Mouse (Mus musculus) ES-E14 (cell line): ENCODE measurements at regions not wholly inside any gene's neighbourhood (a gene's known extent, or its start where the extent isn't known, plus 50 kb on each side); places are given as distances from the start of the nearest gene placed in this dataset.

Source experiments
- DNase-seq: peaks from one replicate; pipeline ENCODE4 v3.0.0-alpha.2; 2013; ENCODE audit warnings: low read depth, low spot score
- H3K27ac ChIP-seq: 2 replicates; pipeline ENCODE4 v1.5.1; 2012; ENCODE audit warnings: low read depth, mild to moderate bottlenecking, low read length, moderate library complexity, mixed read lengths; ENCODE audit not compliant: poor library complexity, insufficient read depth, severe bottlenecking
- H3K36me3 ChIP-seq: 2 replicates; pipeline ENCODE4 v1.6.1; 2012; ENCODE audit warnings: mild to moderate bottlenecking, low read length, moderate library complexity, mixed read lengths; ENCODE audit not compliant: control insufficient read depth, poor library complexity, insufficient read depth, severe bottlenecking
- H3K4me1 ChIP-seq, 2 experiments: fragments of 150-350 bp in 1 of 2; sonication (generic) in 1 of 2; 2 replicates each; pipeline ENCODE4 v1.6.1; 2012; ENCODE audit warnings: low read length in 2 of 2, mild to moderate bottlenecking in 1 of 2, mixed read lengths in 1 of 2; ENCODE audit not compliant: control insufficient read depth in 2 of 2, insufficient read depth in 2 of 2, poor library complexity in 1 of 2
- H3K4me3 ChIP-seq, 2 experiments: fragments of 150-350 bp in 1 of 2; sonication (generic) in 1 of 2; 2 replicates each; pipeline ENCODE4 v1.5.1; 2012; ENCODE audit warnings: low read length in 2 of 2, low read depth in 1 of 2, mild to moderate bottlenecking in 1 of 2, mixed read lengths in 1 of 2; ENCODE audit not compliant: insufficient read depth in 1 of 2, poor library complexity in 1 of 2, severe bottlenecking in 1 of 2
- H3K9ac ChIP-seq: 2 replicates; pipeline ENCODE4 v1.6.1; 2012; ENCODE audit warnings: low read depth, mild to moderate bottlenecking, low read length, mixed read lengths; ENCODE audit not compliant: poor library complexity, insufficient read depth, severe bottlenecking
- H3K9me3 ChIP-seq: fragments of 150-350 bp; sonication (generic); 2 replicates; pipeline ENCODE4 v1.6.1; 2012; ENCODE audit warnings: low read depth, mild to moderate bottlenecking, low read length; ENCODE audit not compliant: control insufficient read depth, insufficient read depth
- CHD2 ChIP-seq: IDR thresholded peaks from 2 replicates; pipeline ENCODE4 v1.6.1; 2014; ENCODE audit warnings: mild to moderate bottlenecking, low read depth, low read length, inconsistent platforms
- HCFC1 ChIP-seq: IDR thresholded peaks from 2 replicates; pipeline ENCODE4 v1.6.1; 2012; ENCODE audit warnings: low read length, inconsistent platforms, borderline replicate concordance; ENCODE audit not compliant: insufficient read depth
- MAFK ChIP-seq: IDR thresholded peaks from 2 replicates; pipeline ENCODE4 v1.6.1; 2014; ENCODE audit warnings: mild to moderate bottlenecking, low read depth, low read length, inconsistent platforms; ENCODE audit not compliant: insufficient read depth
- ZC3H11A ChIP-seq: IDR thresholded peaks from 2 replicates; pipeline ENCODE4 v1.6.1; 2012; ENCODE audit warnings: low read depth, mild to moderate bottlenecking, inconsistent platforms, low read length, borderline replicate concordance
- ZNF384 ChIP-seq: IDR thresholded peaks from 2 replicates; pipeline ENCODE4 v1.6.1; 2012; ENCODE audit warnings: low read depth, low read length, inconsistent platforms
- in situ Hi-C, 2 experiments: fragments of 600-800 bp; cut with MboI; formaldehyde crosslinking; loops; one replicate each; pipeline ENCODE4 v1.15.1; 2025; ENCODE audit warnings: low sequenced_read_pairs in 2 of 2, inconsistent platforms in 1 of 2; ENCODE audit not compliant: unreplicated experiment in 2 of 2

GRCm38 (mm10) chr3:100381363-100381762 is 107.8 kb downstream of the Tent5c start:
- TF ChIP-seq ZC3H11A, result no peak
- TF ChIP-seq CHD2, result no peak
- TF ChIP-seq HCFC1, result no peak
- no peak for TF ChIP-seq ZNF384
- TF ChIP-seq MAFK, result no peak
- H3K4me1 ChIP-seq, result no peaks in the 10 kb centered on the region
- no peak overlapping the region for H3K27ac ChIP-seq
- no peak overlapping the region for H3K4me3 ChIP-seq
- H3K36me3 ChIP-seq, result no peaks in the 10 kb centered on the region
- DNase-seq, result no peak
- H3K9me3 ChIP-seq, result no peaks in the 10 kb centered on the region
- no peak overlapping the region for H3K9ac ChIP-seq
- in situ Hi-C loops, result no loop called here

- H3K9me3 ChIP-seq, result no peaks in the 10 kb centered on the region
- no peak for DNase-seq
- in situ Hi-C loops, result no loop called here
- no peak overlapping the region for H3K4me3 ChIP-seq
- H3K9ac ChIP-seq, result no peak overlapping the region
- H3K36me3 ChIP-seq, result no peaks in the 10 kb centered on the region
- TF ChIP-seq MAFK, result no peak
- no peak for TF ChIP-seq CHD2
- no peak for TF ChIP-seq HCFC1
- no peak for TF ChIP-seq ZC3H11A
- TF ChIP-seq ZNF384, result no peak
- H3K4me1 ChIP-seq, result no peaks in the 10 kb centered on the region
- H3K27ac ChIP-seq, result no peak overlapping the region
These were observed 113.0 kb downstream of the Tent5c start for GRCm38 (mm10) chr3:100376162-100376561.

GRCm38 (mm10) chr3:100366884-100367840 is 122.0 kb downstream of the Tent5c start:
- in situ Hi-C loops, result no loop called here
- TF ChIP-seq MAFK (no peak), ZC3H11A (no peak), CHD2 (no peak), HCFC1 (no peak), ZNF384 (no peak)
- Histone ChIP-seq H3K9me3 (no peaks in the 10 kb centered on the region), H3K4me3 (no peak overlapping the region), H3K9ac (no peak overlapping the region), H3K36me3 (no peaks in the 10 kb centered on the region), H3K4me1 (no peaks in the 10 kb centered on the region), H3K27ac (no peak overlapping the region)
- DNase-seq, result no peak

- in situ Hi-C loops, result no loop called here
- Histone ChIP-seq H3K27ac (no peak overlapping the region), H3K4me1 (no peaks in the 10 kb centered on the region), H3K9me3 (no peaks in the 10 kb centered on the region), H3K4me3 (no peak overlapping the region), H3K36me3 (no peaks in the 10 kb centered on the region), H3K9ac (no peak overlapping the region)
- TF ChIP-seq HCFC1, result no peak
- no peak for TF ChIP-seq ZNF384
- no peak for TF ChIP-seq ZC3H11A
- no peak for TF ChIP-seq MAFK
- TF ChIP-seq CHD2, result no peak
- DNase-seq, result no peak
These were observed 122.7 kb downstream of the Tent5c start for GRCm38 (mm10) chr3:100366447-100366846.
